Mouse (Mus musculus) T-helper 17 cell (primary cell): ENCODE data around the gene Gxylt1.
"Not testable (repeated sequence)": the region's sequence is repeated elsewhere in the genome, so short reads cannot be mapped to it uniquely, and the experiment has no call there.

ENCODE experiments used
- in situ Hi-C, 2 experiments: fragments of 300-600 bp; cut with MboI, MseI; formaldehyde crosslinking; loops; 1 replicate in 1 of 2; 2 replicates in 1 of 2; pipeline ENCODE4 v1.15.1; 2025; ENCODE audit warnings: high pct_unique_total_duplicates in 2 of 2

Gene Gxylt1

DNA sequence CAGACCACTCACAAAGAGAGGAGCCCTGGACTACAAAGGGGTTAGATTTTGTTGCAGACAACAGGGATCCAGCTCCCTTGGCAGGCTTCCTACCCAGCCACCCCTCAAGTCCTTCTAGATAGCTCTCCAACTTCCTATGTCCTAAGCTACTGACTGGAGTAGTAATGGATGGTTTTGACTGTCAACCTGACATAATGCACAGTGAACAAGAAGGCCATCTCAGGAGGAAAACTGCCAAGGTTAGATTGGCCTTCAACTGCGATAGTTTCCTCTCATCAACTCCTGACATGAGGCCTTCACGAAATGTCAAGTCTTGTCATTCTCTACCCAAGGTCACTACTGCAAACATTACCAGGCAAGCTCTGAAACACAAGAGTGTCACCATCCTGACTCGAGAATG, 10.8 kb downstream of the Gxylt1 start:
- in situ Hi-C loops, result loop anchor here in 1 of 2 experiments (25.0 kb wide), 1 partner anchor 1298 kb away; no protein-coding TSS in a partner anchor

DNA sequence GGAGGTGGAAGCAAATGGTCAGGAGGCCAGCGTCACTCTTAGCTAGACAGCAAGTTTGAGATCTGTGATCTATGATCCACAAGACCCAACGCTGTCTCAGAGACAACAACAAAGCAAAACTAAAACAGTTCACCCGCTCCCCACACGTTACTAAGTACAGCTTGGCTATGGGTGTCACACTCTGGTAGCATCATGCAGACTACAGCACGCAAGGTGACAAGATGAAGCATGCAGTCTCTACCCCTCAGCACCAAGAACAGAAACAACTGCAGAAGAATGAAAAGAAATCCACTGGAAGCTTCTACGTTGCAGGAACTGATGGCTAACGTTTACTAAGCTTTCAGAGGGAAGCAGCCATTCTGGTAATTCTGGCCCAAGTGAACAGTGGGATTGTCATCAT, 11.4 kb downstream of the Gxylt1 start:
- in situ Hi-C loops, result loop anchor here in 1 of 2 experiments (25.0 kb wide), 1 partner anchor 1299 kb away; no protein-coding TSS in a partner anchor

DNA sequence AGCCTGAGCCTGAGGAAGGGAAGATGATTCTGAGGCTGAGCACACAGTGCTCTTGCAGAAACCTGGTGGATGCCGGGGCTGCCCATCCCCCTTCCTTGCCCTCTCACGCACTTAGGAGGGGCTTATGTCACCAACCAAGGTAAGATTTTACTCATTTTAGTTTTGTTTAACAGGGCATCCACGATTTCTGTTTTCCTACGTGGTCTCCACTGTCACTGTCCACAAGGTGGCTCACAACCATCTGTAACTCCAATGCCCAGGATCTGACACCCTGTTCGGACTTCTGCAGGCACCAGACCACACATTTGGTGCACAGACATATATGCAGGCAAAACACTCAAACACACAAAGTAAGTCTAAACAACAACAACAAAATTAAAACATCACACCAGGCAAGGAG, 12.2 kb downstream of the Gxylt1 start:
- in situ Hi-C loops, result loop anchor here in 1 of 2 experiments (25.0 kb wide), 1 partner anchor 1299 kb away; no protein-coding TSS in a partner anchor

DNA sequence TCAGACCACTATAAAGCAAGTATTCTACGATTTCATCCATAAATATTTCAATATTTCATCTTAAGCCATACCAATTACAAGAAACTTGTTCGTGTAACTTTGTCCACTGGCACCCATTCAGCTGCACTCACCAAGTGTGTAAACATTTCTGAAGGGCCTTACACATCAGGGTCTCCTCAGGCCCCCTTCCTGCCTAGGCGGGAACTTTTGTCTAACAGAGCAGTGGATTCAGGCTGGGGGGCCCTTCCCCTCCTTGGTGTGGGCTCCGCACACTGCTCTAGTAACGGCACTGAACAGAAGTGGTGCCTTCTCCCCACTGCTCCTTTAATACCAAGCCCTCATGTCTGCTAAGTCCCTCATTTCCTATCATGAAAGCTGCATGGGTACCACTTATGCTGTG, 12.7 kb downstream of the Gxylt1 start:
- in situ Hi-C loops, result loop anchor here in 1 of 2 experiments (25.0 kb wide), 1 partner anchor 1300 kb away; no protein-coding TSS in a partner anchor

DNA sequence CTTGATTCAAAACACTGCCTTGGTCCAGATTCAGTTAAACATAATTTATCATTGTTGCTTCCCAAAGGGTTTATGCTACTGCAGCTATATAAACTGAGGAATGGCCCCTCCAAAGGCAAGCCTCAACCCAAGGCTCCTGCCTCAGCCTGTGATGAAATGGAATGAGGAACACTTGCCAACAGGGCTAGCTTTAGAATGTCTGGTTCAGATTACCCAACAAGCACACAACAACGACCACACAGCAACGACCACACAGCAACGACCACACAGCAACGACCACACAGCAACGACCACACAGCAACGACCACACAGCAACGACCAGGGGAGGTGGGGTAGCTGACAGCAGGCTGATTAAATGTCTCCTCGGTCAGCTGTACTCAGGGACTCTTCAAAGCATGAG, 15.0 kb downstream of the Gxylt1 start:
- in situ Hi-C loops, result loop anchor here in 1 of 2 experiments (25.0 kb wide), 1 partner anchor 1302 kb away; no protein-coding TSS in a partner anchor

DNA sequence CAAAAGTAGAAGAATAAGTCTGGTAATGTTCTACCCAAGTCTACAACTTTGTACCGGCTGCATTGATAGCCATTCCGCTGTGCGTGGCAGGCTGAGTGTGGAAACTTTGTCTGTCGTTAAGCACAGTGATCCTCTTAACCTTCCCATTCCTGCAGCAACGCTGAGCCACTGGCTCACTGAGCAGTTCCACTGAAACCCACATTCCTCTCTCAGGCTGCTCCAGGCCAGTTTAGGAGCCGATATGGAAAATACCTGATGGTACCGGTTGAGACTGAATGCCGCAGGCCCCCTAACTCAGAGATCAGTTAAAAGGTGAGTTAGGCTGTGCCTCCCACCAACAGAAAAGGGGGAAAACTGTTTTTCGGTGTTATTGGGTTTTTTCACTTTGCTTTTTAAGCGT, 19.7 kb downstream of the Gxylt1 start:
- in situ Hi-C loops, result loop anchor here in 1 of 2 experiments (25.0 kb wide), 1 partner anchor 1307 kb away; no protein-coding TSS in a partner anchor

DNA sequence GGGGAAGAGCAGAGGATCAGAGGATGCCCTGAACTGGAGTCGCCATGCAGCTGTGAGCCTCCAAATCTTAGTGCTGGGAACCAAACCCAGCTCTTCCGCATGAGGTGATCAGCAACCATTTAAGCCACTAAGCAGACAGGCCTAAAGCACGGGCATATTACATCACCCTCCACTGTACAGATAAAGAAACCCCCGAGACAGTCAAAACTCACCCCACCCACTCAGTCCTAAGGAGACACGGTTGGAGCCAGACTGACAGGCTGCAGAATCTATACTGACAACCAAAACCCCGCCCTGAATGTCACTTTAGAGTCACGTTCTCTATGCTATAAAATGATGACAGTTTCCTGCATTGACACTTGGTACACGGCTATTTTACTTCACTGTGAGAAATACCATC, 21.8 kb downstream of the Gxylt1 start:
- in situ Hi-C loops, result loop anchor here in 1 of 2 experiments (25.0 kb wide), 1 partner anchor 1309 kb away; no protein-coding TSS in a partner anchor

DNA sequence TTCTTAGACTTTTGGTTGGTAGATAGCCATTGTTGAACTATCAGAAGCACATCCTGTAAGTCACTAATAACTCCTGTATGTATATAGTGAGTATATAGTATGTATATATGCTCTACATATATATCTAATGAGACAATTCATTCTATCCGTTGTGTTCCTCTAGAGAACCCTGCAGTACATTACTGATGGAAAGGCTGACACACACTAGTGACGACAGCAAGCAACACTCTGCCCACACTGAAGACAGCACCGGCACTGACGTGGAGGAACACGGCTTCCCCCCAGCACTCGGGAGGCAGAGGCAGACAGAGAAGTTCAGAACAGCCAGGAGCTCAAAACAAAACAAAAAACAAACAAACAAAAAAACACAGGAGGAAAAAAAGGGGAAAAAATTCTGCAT, 22.6 kb downstream of the Gxylt1 start:
- in situ Hi-C loops, result loop anchor here in 1 of 2 experiments (25.0 kb wide), 1 partner anchor 1310 kb away; no protein-coding TSS in a partner anchor

DNA sequence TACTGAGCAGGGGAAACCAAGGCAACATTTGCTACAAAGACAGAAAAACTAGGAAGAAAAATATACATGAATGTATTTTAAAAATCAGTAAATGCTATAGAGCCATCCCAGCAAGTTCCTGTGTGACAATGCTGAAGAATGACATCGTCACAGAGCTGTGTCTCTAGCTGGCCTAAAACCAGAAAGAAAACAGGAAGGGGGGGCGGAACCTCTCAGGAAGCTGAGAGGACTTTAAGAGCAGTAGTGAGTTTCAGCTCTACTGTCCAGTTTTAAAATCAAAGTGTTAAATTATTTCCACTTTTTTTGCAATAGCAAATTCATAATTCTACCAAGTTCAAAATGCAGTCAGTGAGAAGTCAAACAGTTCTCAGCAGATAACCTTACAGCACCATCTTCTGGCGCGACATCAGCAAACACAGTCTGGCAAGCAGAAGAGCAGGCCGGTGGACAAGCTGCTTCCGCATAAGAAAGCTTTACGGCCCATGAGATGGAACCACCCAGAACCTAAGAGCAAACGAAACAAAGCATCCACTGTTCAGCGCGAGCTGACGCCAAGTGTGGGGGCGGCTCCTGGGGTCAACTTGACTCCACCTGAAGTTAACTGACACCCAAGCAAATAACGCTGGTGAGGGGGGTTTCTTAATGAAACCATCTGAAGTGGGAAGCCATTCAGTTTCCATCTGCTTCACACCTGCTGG, 23.3 kb downstream of the Gxylt1 start:
- in situ Hi-C loops, result loop anchor here in 1 of 2 experiments (25.0 kb wide), 1 partner anchor 1311 kb away; no protein-coding TSS in a partner anchor

DNA sequence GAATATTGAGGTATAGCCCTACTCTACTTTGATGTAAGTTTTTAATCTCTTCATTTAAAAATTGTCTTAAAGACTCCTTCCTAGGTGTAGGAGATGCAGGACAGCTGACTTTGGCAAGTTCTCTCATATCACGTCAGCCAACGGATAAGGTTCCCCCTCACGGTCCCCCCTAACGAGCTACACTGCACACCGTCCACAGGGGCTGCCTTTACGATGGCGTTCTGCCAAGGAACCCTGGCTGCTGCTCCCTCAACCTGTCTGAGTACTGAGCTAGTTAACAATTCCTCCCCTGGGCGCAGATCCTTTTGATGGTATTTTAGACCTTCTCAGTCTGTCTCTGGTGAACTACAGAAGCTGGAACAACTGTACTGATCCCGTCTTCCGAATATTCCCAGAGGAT, 31.8 kb downstream of the Gxylt1 start:
- in situ Hi-C loops, result no loop called here

DNA sequence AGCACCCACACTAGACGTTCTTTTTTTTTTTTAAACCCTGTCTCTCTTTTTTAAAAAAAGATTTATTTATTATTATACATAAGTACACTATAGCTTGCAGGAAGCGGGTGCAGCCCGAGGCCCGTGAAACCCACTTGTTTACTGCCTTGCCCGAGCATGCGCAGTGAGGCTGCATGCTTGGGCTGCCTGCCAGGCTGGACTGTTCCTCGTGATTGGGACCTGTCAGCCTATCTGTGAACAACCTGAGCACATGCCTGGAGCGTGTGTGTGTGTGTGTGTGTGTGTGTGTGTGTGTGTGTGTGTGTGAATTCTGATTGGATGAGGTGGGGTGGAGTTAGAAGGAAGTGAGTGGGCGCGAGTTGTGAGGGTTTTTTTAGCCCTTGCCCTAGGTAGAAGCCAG, 38.5 kb downstream of the Gxylt1 start:
- in situ Hi-C loops, result not testable (repeated sequence)

DNA sequence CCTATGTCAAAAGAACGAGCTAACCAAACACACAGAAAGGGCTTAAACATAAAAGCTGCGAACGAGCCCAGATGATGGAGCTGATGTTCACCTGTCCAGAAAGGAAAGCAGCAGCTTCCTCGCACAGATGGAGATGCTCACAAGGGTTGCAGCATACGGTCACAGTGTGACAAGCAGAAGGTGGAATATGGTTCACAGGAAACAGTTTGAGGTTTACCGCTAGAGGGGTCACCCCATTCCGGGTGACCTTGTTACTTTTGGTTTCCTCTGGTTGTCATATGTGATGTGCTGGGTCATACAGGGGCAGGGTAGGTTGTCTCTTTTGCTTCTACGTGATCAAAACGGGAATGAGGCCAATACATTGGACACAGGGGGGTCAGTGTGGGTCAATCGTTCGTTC, 46.0 kb downstream of the Gxylt1 start:
- in situ Hi-C loops, result no loop called here

DNA sequence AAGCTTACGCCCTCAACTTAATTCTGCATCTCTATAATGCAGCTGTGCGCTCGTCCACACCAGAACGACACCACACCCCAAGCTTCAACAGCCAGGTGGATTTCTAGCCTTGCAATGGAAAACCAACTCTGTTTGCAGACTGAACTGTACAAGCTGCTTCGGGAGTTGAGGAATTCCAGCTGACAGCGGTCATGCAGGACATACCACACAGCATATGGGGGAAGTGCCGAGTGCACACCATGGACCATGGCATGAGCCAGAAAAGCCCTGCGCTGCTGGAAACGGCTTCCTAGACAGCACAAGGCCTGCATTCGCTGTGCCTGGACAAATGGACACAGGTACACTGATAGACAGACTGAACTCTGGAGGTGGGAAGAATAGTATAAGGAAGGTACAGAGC, 46.6 kb downstream of the Gxylt1 start:
- in situ Hi-C loops, result no loop called here

DNA sequence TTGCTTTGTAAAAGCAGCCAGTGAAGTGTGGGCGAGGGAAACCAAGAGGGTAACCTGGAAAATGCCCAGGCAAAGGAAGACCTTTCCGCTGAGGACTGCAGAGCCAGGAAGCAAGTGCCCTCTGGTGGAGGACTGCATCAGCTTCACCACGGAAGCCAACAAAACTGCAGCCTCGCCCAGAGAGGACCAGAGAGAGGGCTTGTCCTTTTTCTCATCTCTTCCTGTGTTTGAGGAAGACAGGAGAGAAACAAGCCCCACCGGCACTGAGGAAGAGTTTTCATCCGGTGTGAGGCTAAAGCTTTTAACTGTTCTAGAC, 47.3 kb downstream of the Gxylt1 start:
- in situ Hi-C loops, result no loop called here

DNA sequence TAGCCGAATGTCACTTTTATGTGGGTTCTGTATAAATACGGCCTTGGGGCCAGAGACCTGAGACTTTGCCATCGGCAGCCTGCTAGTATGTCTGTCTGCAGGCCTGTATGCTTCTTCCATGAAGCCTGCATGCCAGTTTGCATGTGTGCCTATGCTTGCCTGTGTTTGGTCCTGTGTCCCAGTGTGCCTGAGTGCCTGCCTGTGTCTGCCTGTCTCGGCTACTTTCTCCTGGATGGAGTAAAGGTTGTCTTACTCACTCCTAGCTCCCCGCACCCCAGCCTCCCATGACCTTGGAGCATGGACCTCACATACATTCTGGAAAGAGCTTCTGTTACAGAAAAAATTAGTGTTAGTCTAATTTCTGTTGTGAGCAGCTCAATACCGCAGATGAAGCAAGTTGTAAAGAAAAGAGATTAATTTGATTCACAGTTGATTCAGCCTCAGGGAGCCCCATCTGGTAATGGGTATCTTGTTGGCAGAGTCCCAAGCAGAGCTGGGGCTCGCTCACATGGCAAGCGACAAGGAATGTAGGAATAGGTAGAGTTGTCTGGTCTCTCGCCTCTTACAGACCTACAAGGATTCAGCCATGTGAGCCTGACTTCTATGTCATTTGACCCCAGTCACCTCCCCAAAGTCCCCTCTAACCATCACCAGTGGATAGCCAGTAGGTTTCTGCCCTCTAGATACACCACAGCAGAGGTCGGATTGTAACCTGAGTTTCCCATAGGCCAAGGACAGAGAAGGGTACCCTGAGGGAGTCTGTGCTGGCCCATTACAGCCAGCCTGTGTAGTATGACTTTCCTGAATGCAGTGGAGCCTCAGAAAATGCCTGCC, 47.8 kb downstream of the Gxylt1 start:
- in situ Hi-C loops, result no loop called here

DNA sequence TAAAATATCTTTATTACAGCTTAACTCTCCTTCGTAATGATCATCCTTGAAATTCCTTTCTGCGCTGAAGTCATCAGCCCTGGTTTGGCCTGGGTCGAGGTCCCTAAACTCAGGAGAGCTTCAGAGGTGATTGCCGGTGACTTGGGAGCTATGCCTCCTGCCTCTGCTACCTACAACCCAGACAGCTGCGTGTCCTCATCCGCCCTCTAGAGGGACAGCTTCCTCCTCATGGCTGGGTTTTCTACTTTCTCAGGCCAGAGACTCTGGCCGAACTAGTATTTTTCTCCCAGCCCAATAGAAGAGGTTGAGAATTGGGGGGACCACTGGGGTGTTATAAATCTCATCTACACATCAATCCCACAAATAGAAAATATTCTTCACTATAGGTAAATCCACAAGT, 52.5 kb downstream of the Gxylt1 start:
- in situ Hi-C loops, result loop anchor here in 1 of 2 experiments (25.0 kb wide), 1 partner anchor 785 kb away; no protein-coding TSS in a partner anchor

DNA sequence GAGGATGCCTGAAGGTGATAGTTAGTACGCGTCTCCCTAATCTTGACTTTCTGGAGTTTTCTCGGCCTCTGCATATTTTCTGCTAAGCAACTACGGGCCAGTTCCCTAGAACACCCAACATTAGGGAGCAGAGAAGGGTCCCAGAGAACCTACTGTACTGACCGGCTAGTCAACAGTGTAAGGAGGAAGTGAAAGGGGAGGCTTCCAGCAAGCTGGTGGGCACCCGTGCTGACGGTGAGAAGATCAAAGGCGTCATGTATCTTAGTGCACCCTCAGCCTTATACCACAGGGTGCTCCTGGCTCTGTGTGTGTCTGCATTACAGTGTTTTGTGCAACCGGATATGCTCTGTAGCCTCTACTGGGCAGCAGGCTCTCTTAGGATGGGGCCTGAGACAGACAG, 62.4 kb downstream of the Gxylt1 start:
- in situ Hi-C loops, result loop anchor here (10.0 to 25.0 kb wide), 3 partner anchors 218 to 778 kb away; no protein-coding TSS in a partner anchor

DNA sequence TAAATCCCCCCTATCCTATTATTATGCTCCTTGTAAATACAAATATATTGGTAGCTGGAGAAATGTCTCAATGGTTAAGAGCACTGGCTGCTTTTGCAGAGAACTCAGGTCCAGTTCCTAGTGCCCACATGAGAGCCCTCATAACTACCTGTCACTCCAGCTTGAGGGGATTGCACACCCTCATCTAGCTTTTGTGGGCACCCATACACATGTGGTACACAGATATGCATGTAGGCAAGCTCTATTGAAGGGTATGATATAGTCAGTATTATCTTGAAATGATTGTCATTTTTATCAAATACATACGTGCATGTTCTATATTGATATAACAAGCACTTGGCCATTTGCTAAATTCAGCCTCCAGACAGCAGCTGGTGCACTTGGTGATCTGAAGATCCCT, 70.1 kb downstream of the Gxylt1 start:
- in situ Hi-C loops, result loop anchor here (5.0 to 25.0 kb wide), 3 partner anchors 48 to 2000 kb away; no protein-coding TSS in a partner anchor

DNA sequence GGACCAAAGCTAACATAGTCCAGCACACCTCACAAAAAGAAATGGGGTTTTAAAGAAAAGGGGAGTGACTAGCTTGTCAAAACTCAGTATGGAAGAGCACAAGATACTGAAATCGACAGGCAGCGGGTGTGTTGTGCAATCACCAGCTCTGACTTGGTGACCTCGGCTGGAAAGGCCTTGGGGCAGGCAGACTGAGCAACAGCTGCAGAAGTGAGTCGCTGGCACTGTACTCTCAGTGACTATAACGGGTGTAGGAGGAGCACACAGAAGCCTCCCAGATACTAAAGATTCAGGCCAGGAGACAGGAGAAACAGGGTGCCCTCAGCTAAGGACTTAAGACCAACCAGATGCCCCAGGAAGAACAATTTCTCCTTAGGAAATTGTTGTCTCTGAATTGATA, 73.0 kb downstream of the Gxylt1 start:
- in situ Hi-C loops, result loop anchor here (5.0 to 25.0 kb wide), 3 partner anchors 45 to 2003 kb away; no protein-coding TSS in a partner anchor

DNA sequence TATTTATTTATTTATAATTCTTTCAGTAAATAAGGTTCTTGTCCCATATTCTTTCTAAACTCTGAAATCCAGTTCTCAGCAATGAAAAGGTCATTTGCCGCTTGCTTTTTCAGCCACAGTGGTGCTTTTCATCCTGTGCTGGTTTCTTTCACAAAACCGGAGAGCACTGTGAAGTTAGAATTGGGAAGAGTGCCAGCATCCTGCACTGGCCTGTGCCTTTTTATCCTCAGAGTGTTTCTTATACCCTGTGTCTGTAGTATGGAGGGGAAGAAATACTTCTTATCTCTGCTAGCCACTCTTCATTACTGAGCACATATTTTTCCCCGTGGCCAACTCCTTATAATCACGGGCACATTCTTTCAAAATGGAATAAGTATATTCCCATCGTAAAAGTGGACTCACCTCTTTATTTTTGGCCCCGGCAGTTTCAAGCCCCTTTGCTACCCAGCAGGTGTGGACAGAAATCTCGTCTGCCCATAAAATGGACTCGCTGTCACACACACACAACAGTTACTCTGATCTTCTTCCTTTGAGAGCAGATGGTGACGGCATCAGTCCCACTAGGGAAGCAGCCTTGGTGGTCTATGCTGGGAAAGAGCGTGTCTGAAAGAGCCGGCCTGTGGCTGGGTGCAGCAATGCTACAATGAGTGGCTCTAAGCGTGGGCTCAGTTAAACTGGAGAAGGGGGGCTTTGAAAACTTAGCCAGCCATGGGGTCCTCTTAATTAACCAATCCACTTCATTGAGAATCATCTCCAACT, 83.4 kb downstream of the Gxylt1 start:
- in situ Hi-C loops, result no loop called here
